Mouse (Mus musculus): ENCODE results near the gene Pygb.

The Pygb gene

GRCm38 (mm10) chr2:150786251-150787180 is at the start of gene Pygb:
Gene Pygb (plus strand): TSS chr2:150786735.
- peak; percentile 75 for DNase-seq (ENCODE audit: low read depth, low spot score)

- DNase-seq (ENCODE audit: low read depth, low spot score), result no peak
Observed at GRCm38 (mm10) chr2:150737881-150738280, 48.7 kb upstream of the Pygb start.

- no peak for DNase-seq (ENCODE audit: low read depth, low spot score)
Observed at GRCm38 (mm10) chr2:150740145-150740841, 46.2 kb upstream of the Pygb start.

GRCm38 (mm10) chr2:150741405-150741804 is 45.1 kb upstream of the Pygb start:
- DNase-seq (ENCODE audit: low read depth, low spot score), result no peak

- no peak for DNase-seq (ENCODE audit: low read depth, low spot score)
Observed at GRCm38 (mm10) chr2:150745016-150745415, 41.5 kb upstream of the Pygb start.

GRCm38 (mm10) chr2:150748854-150749253 is 37.7 kb upstream of the Pygb start, which contains the start of gene Entpd6:
Gene Entpd6 (plus strand): TSS chr2:150749042.
- DNase-seq (ENCODE audit: low read depth, low spot score), result peak; percentile 93

- DNase-seq (ENCODE audit: low read depth, low spot score), result no peak
Observed at GRCm38 (mm10) chr2:150749283-150749682, 37.3 kb upstream of the Pygb start.

GRCm38 (mm10) chr2:150750129-150750979 is 36.2 kb upstream of the Pygb start:
- DNase-seq (ENCODE audit: low read depth, low spot score), result no peak

GRCm38 (mm10) chr2:150755016-150755415 is 31.5 kb upstream of the Pygb start:
- DNase-seq (ENCODE audit: low read depth, low spot score), result no peak

GRCm38 (mm10) chr2:150761476-150761875 is 25.1 kb upstream of the Pygb start:
- no peak for DNase-seq (ENCODE audit: low read depth, low spot score)

- no peak for DNase-seq (ENCODE audit: low read depth, low spot score)
Observed at GRCm38 (mm10) chr2:150765619-150766018, 20.9 kb upstream of the Pygb start.

- no peak for DNase-seq (ENCODE audit: low read depth, low spot score)
Observed at GRCm38 (mm10) chr2:150766083-150766862, 20.3 kb upstream of the Pygb start.

- DNase-seq (ENCODE audit: low read depth, low spot score), result no peak
Observed at GRCm38 (mm10) chr2:150768678-150769077, 17.9 kb upstream of the Pygb start.

- DNase-seq (ENCODE audit: low read depth, low spot score), result no peak
Observed at GRCm38 (mm10) chr2:150770747-150771146, 15.8 kb upstream of the Pygb start.

GRCm38 (mm10) chr2:150771169-150771568 is 15.4 kb upstream of the Pygb start:
- DNase-seq (ENCODE audit: low read depth, low spot score), result no peak

GRCm38 (mm10) chr2:150771996-150772395 is 14.5 kb upstream of the Pygb start:
- no peak for DNase-seq (ENCODE audit: low read depth, low spot score)

GRCm38 (mm10) chr2:150772466-150773119 is 13.9 kb upstream of the Pygb start:
- no peak for DNase-seq (ENCODE audit: low read depth, low spot score)

- no peak for DNase-seq (ENCODE audit: low read depth, low spot score)
Observed at GRCm38 (mm10) chr2:150782801-150783200, 3.7 kb upstream of the Pygb start.

GRCm38 (mm10) chr2:150787234-150787771 is 768 bp downstream of the Pygb start:
- DNase-seq (ENCODE audit: low read depth, low spot score), result no peak
